Comparison of ENCODE assay signal across 21 mouse cellular contexts in genomic region chr4:107833525-107833924, GRCm38 (mm10). TPM values are rescaled to one million over a fixed set of nuclear protein-coding genes. Genes with fewer than 3 reads are reported as not detected.
A peak's percentile ranks its signal among the peaks of the same experiment; 100 is the strongest.
DNase-seq lines count a peak whose midpoint lies in the region; ATAC-seq lines count a peak whose summit lies in the region.
"Had no signal": no experiment of that assay in that cellular context is flagged by ENCODE, and none has a peak within 500 bp of the region (broad histone marks: within the 10 kb centered on the region; RNA-seq: fewer than 3 reads in every experiment).

No protein-coding gene starts in this region.

- WGBS in forebrain, embryonic 10.5 days: 85% methylated on average over 5 of the region's 5 CpGs
- WGBS in forebrain, embryonic 11.5 days: 80% methylated on average over 5 of the region's 5 CpGs
- 90% methylated on average over 5 of the region's 5 CpGs for WGBS in midbrain, embryonic 10.5 days
- WGBS in midbrain, embryonic 14.5 days: 83% methylated on average over 5 of the region's 5 CpGs
- 60% methylated on average over 5 of the region's 5 CpGs for WGBS in forebrain, embryonic 15.5 days
- WGBS in neural tube, embryonic 15.5 days: 69% methylated on average over 5 of the region's 5 CpGs

- no peak for ATAC-seq in forebrain, embryonic 11.5 days (replicated peaks; ENCODE audit: low FRiP score)
- no peak for ATAC-seq in midbrain, embryonic 14.5 days (ENCODE audit: low FRiP score, low TSS enrichment)
- ATAC-seq in forebrain, embryonic 15.5 days (replicated peaks): no peak
- no peak for ATAC-seq in neural tube, embryonic 15.5 days (ENCODE audit: low FRiP score)
- no peak for ATAC-seq in megakaryocyte, adult 5-6 weeks (ENCODE audit: poor library complexity, severe bottlenecking)
- ATAC-seq: CD4-positive, CD25-positive, alpha-beta regulatory T cell, adult 4 months had no signal

- no peaks in the 10 kb centered on the region for H3K9me3 ChIP-seq in forebrain, embryonic 10.5 days
- no peaks in the 10 kb centered on the region for H3K9me3 ChIP-seq in forebrain, embryonic 11.5 days (ENCODE audit: control insufficient read depth, low read length)
- H3K9me3 ChIP-seq in midbrain, embryonic 10.5 days (replicated peaks): no peaks in the 10 kb centered on the region
- H3K9me3 ChIP-seq in midbrain, embryonic 14.5 days (ENCODE audit: control insufficient read depth, low read length): no peaks in the 10 kb centered on the region
- H3K9me3 ChIP-seq in forebrain, embryonic 15.5 days: no peaks in the 10 kb centered on the region
- H3K9me3 ChIP-seq in neural tube, embryonic 15.5 days (replicated peaks): no peaks in the 10 kb centered on the region

- no peak for DNase-seq in forebrain, embryonic 10.5 days (ENCODE audit: extremely low spot score, low spot score)
- no peak for DNase-seq in forebrain, embryonic 11.5 days (ENCODE audit: low spot score)
- DNase-seq in midbrain, embryonic 10.5 days (ENCODE audit: low spot score): no peak
- DNase-seq in midbrain, embryonic 14.5 days: no peak
- DNase-seq in gastrocnemius, adult 18-20 months (ENCODE audit: low spot score): no peak
- DNase-seq: adrenal gland, postnatal 14 days; cerebellum, adult 8-10 months; heart, postnatal 36 days; kidney, adult 2 months; layer of hippocampus, adult 9-11 months; retina, postnatal 1 day; right cerebral cortex, postnatal 25 days; spleen, adult 18-20 months; thymus, postnatal 36 days had no signal

- H3K27ac ChIP-seq in forebrain, embryonic 10.5 days: peak overlapping the region; percentile 85
- no peak overlapping the region for H3K27ac ChIP-seq in forebrain, embryonic 11.5 days (ENCODE audit: low read depth, low read length)
- H3K27ac ChIP-seq in midbrain, embryonic 10.5 days (replicated peaks): peak overlapping the region; percentile 82; the same call in 1 of the 2 replicates
- no peak overlapping the region for H3K27ac ChIP-seq in midbrain, embryonic 14.5 days (replicated peaks; ENCODE audit: low read depth, low read length)
- H3K27ac ChIP-seq in forebrain, embryonic 15.5 days (replicated peaks): peak overlapping the region; percentile 94
- H3K27ac ChIP-seq in neural tube, embryonic 15.5 days (replicated peaks): peak overlapping the region; percentile 85
- H3K27ac ChIP-seq: kidney, postnatal 0 days; liver, embryonic 14.5 days; macrophage had no signal

- H3K4me2 ChIP-seq in forebrain, embryonic 11.5 days (ENCODE audit: low read depth, low read length, severe bottlenecking): no peak overlapping the region
- H3K4me2 ChIP-seq in midbrain, embryonic 14.5 days (ENCODE audit: low read length): no peak overlapping the region
- no peak overlapping the region for H3K4me2 ChIP-seq in forebrain, embryonic 15.5 days (replicated peaks)
- no peak overlapping the region for H3K4me2 ChIP-seq in neural tube, embryonic 15.5 days

- H3K9ac ChIP-seq in forebrain, embryonic 11.5 days (ENCODE audit: low read length): no peak overlapping the region
- H3K9ac ChIP-seq in midbrain, embryonic 14.5 days (replicated peaks; ENCODE audit: low read length): no peak overlapping the region
- no peak overlapping the region for H3K9ac ChIP-seq in forebrain, embryonic 15.5 days (replicated peaks)
- peak overlapping the region; percentile 28; the same call in 1 of the 2 replicates for H3K9ac ChIP-seq in neural tube, embryonic 15.5 days (replicated peaks)
- H3K9ac ChIP-seq: liver, embryonic 14.5 days had no signal

- H3K4me3 ChIP-seq in forebrain, embryonic 10.5 days: no peak overlapping the region
- H3K4me3 ChIP-seq in forebrain, embryonic 11.5 days (ENCODE audit: low read depth, low read length): no peak overlapping the region
- no peak overlapping the region for H3K4me3 ChIP-seq in midbrain, embryonic 10.5 days
- H3K4me3 ChIP-seq in midbrain, embryonic 14.5 days (replicated peaks; ENCODE audit: low read depth, low read length): no peak overlapping the region
- H3K4me3 ChIP-seq in forebrain, embryonic 15.5 days: no peak overlapping the region
- no peak overlapping the region for H3K4me3 ChIP-seq in neural tube, embryonic 15.5 days (replicated peaks)

- peaks cover 33% of the 10 kb centered on the region for H3K36me3 ChIP-seq in forebrain, embryonic 10.5 days (replicated peaks)
- H3K36me3 ChIP-seq in forebrain, embryonic 11.5 days (ENCODE audit: control insufficient read depth, insufficient read depth, low read length): no peaks in the 10 kb centered on the region
- H3K36me3 ChIP-seq in midbrain, embryonic 10.5 days: peaks cover 13% of the 10 kb centered on the region
- H3K36me3 ChIP-seq in midbrain, embryonic 14.5 days (ENCODE audit: control insufficient read depth, insufficient read depth, low read length): peaks cover 9% of the 10 kb centered on the region
- H3K36me3 ChIP-seq in forebrain, embryonic 15.5 days: 0 out of 2 replicates have a peak, but pooled peaks cover 4% of the 10 kb centered on the region
- H3K36me3 ChIP-seq in neural tube, embryonic 15.5 days: peaks cover 7% of the 10 kb centered on the region; the same call in 1 of the 2 replicates

- H3K4me1 ChIP-seq in forebrain, embryonic 10.5 days: peaks cover 99% of the 10 kb centered on the region
- peaks cover 73% of the 10 kb centered on the region for H3K4me1 ChIP-seq in forebrain, embryonic 11.5 days (replicated peaks; ENCODE audit: control insufficient read depth, insufficient read depth, low read length)
- peaks cover 98% of the 10 kb centered on the region for H3K4me1 ChIP-seq in midbrain, embryonic 10.5 days
- H3K4me1 ChIP-seq in midbrain, embryonic 14.5 days (ENCODE audit: control insufficient read depth, insufficient read depth, low read length): peaks cover 98% of the 10 kb centered on the region
- H3K4me1 ChIP-seq in forebrain, embryonic 15.5 days: peaks cover 100% of the 10 kb centered on the region
- H3K4me1 ChIP-seq in neural tube, embryonic 15.5 days: peaks cover 100% of the 10 kb centered on the region

- H3K27me3 ChIP-seq in forebrain, embryonic 10.5 days (ENCODE audit: poor library complexity, severe bottlenecking): no peaks in the 10 kb centered on the region
- H3K27me3 ChIP-seq in forebrain, embryonic 11.5 days (ENCODE audit: control insufficient read depth, insufficient read depth, low read length): no peaks in the 10 kb centered on the region
- H3K27me3 ChIP-seq in midbrain, embryonic 10.5 days (ENCODE audit: low read depth, poor library complexity, severe bottlenecking): peaks cover 20% of the 10 kb centered on the region
- H3K27me3 ChIP-seq in midbrain, embryonic 14.5 days (ENCODE audit: control insufficient read depth, insufficient read depth, low read length): no peaks in the 10 kb centered on the region
- H3K27me3 ChIP-seq in forebrain, embryonic 15.5 days: no peaks in the 10 kb centered on the region
- H3K27me3 ChIP-seq in neural tube, embryonic 15.5 days (replicated peaks): no peaks in the 10 kb centered on the region

RNA-seq across cellular contexts. Expression of gene Lrp8, which starts 31.5 kb away (rescaled TPM):
- 11.2 and 11.3 TPM in 2 replicates for polyA plus RNA-seq in forebrain, embryonic 10.5 days (2016; fragmentation: Nextera tagmentation; extraction: Ambion mirVana)
- polyA plus RNA-seq in forebrain, embryonic 11.5 days (2014; fragmentation: Nextera tagmentation; extraction: Ambion mirVana): 33.9 and 36.6 TPM in 2 replicates
- 10.4 and 15.0 TPM in 2 replicates for polyA plus RNA-seq in midbrain, embryonic 10.5 days (2016; fragmentation: Nextera tagmentation; extraction: Ambion mirVana)
- polyA plus RNA-seq in midbrain, embryonic 14.5 days (2014; fragmentation: Nextera tagmentation; extraction: Ambion mirVana): 54.3 and 58.1 TPM in 2 replicates
- polyA plus RNA-seq in forebrain, embryonic 15.5 days (2015; fragmentation: Nextera tagmentation; extraction: Ambion mirVana): 86.3 and 93.7 TPM in 2 replicates
- 48.8 and 62.8 TPM in 2 replicates for polyA plus RNA-seq in neural tube, embryonic 15.5 days (2015; fragmentation: Nextera tagmentation; extraction: Ambion mirVana)
- 4.9 and 6.7 TPM in 2 replicates for total RNA-seq in megakaryocyte, adult 5-6 weeks (2015)
- 5.0 and 6.3 TPM in 2 replicates for total RNA-seq in megakaryocyte, adult 5-6 weeks (2017)
- under 1 TPM; 0.05 to 0.07 TPM for total RNA-seq in gastrocnemius, adult 18-20 months (2021)

RNA-seq across cellular contexts. Expression of gene Magoh, which starts 46.0 kb away (rescaled TPM):
- 245 and 247 TPM in 2 replicates for polyA plus RNA-seq in forebrain, embryonic 10.5 days (2016; fragmentation: Nextera tagmentation; extraction: Ambion mirVana)
- 214 and 246 TPM in 2 replicates for polyA plus RNA-seq in forebrain, embryonic 11.5 days (2014; fragmentation: Nextera tagmentation; extraction: Ambion mirVana)
- polyA plus RNA-seq in midbrain, embryonic 10.5 days (2016; fragmentation: Nextera tagmentation; extraction: Ambion mirVana): 219 and 263 TPM in 2 replicates
- polyA plus RNA-seq in midbrain, embryonic 14.5 days (2014; fragmentation: Nextera tagmentation; extraction: Ambion mirVana): 130 and 136 TPM in 2 replicates
- 141 and 152 TPM in 2 replicates for polyA plus RNA-seq in forebrain, embryonic 15.5 days (2015; fragmentation: Nextera tagmentation; extraction: Ambion mirVana)
- polyA plus RNA-seq in neural tube, embryonic 15.5 days (2015; fragmentation: Nextera tagmentation; extraction: Ambion mirVana): 105 and 120 TPM in 2 replicates
- 131 and 134 TPM in 2 replicates for total RNA-seq in megakaryocyte, adult 5-6 weeks (2015)
- total RNA-seq in megakaryocyte, adult 5-6 weeks (2017): 208 and 218 TPM in 2 replicates
- 10 to 100 TPM; 25.6 to 32.3 TPM for total RNA-seq in gastrocnemius, adult 18-20 months (2021)

RNA-seq across cellular contexts. Expression of gene 0610037L13Rik, which starts 56.1 kb away (rescaled TPM):
- 102 and 105 TPM in 2 replicates for polyA plus RNA-seq in forebrain, embryonic 10.5 days (2016; fragmentation: Nextera tagmentation; extraction: Ambion mirVana)
- polyA plus RNA-seq in forebrain, embryonic 11.5 days (2014; fragmentation: Nextera tagmentation; extraction: Ambion mirVana): 108 and 116 TPM in 2 replicates
- 113 TPM in 2 replicates for polyA plus RNA-seq in midbrain, embryonic 10.5 days (2016; fragmentation: Nextera tagmentation; extraction: Ambion mirVana)
- 96.6 and 103 TPM in 2 replicates for polyA plus RNA-seq in midbrain, embryonic 14.5 days (2014; fragmentation: Nextera tagmentation; extraction: Ambion mirVana)
- polyA plus RNA-seq in forebrain, embryonic 15.5 days (2015; fragmentation: Nextera tagmentation; extraction: Ambion mirVana): 113 and 114 TPM in 2 replicates
- 93.6 and 105 TPM in 2 replicates for polyA plus RNA-seq in neural tube, embryonic 15.5 days (2015; fragmentation: Nextera tagmentation; extraction: Ambion mirVana)
- total RNA-seq in megakaryocyte, adult 5-6 weeks (2015): 34.7 and 36.0 TPM in 2 replicates
- 33.6 and 34.7 TPM in 2 replicates for total RNA-seq in megakaryocyte, adult 5-6 weeks (2017)
- total RNA-seq in gastrocnemius, adult 18-20 months (2021): 10 to 100 TPM; 40.5 to 53.7 TPM

Comparison
In these comparisons a context has a peak if more than half of its experiments do, and no peak if none do; other contexts are left out.
1. H3K27ac ChIP-seq: peak in forebrain, embryonic 10.5 days (single experiment), midbrain, embryonic 10.5 days (single experiment), forebrain, embryonic 15.5 days (single experiment) and neural tube, embryonic 15.5 days (single experiment); none in forebrain, embryonic 11.5 days (single experiment) and midbrain, embryonic 14.5 days (single experiment).